In the genomic region with DNA sequence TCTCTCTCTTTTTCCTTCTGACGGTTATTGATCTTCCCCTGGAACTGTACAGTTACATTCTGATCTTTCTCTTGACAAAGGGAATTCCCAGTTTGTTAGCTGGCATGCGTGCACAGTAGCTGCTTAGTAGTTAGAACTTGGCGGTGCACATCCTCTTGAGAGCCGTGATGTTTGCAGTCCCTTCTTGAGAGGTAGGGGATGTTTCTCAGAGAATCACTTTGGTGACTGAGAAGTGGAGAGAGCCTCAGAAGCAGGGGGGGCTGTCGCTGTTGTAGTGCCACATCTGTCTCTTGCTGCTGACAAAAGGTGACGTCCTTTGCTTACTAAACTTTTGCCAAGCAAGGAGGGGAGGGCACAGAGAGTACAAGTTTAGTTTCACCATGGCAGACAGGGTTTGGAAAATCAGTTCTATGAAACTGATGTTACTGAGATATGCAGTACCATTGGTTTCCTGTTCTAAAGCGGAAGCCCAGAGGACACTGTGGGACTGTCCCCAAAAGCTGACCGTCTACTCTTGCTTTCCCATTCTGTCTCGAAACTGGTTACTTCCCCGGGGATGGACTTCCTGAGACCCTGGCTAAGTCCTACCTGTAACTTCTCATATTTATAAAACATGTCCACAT, we compare ENCODE assay signal across 22 mouse cellular contexts.
A peak's percentile ranks its signal among the peaks of the same experiment; 100 is the strongest.
DNase-seq lines count a peak whose midpoint lies in the region; ATAC-seq lines count a peak whose summit lies in the region.
"Had no signal": no experiment of that assay in that cellular context is flagged by ENCODE, and none has a peak within 500 bp of the region (broad histone marks: within the 10 kb centered on the region; RNA-seq: fewer than 3 reads in every experiment).

No protein-coding gene starts in this region.

- H3K27ac ChIP-seq in hindbrain, embryonic 10.5 days: peak overlapping the region; percentile 35
- no peak overlapping the region for H3K27ac ChIP-seq in hindbrain, embryonic 11.5 days (ENCODE audit: low read depth, low read length)
- peak overlapping the region; percentile 9; the same call in 1 of the 2 replicates for H3K27ac ChIP-seq in neural tube, embryonic 13.5 days (replicated peaks)
- no peak overlapping the region for H3K27ac ChIP-seq in neural tube, embryonic 15.5 days (replicated peaks)
- H3K27ac ChIP-seq: hindbrain, embryonic 12.5 days had no signal

- ATAC-seq in hindbrain, embryonic 11.5 days (ENCODE audit: low FRiP score): no peak
- no peak for ATAC-seq in neural tube, embryonic 13.5 days (ENCODE audit: low read depth)
- no peak for ATAC-seq in neural tube, embryonic 15.5 days (ENCODE audit: low FRiP score)
- ATAC-seq: inflammation-experienced regulatory T-cells, adult 6 months had no signal

- H3K4me3 ChIP-seq in hindbrain, embryonic 10.5 days: no peak overlapping the region
- no peak overlapping the region for H3K4me3 ChIP-seq in hindbrain, embryonic 11.5 days (ENCODE audit: low read depth, low read length)
- no peak overlapping the region for H3K4me3 ChIP-seq in neural tube, embryonic 13.5 days
- no peak overlapping the region for H3K4me3 ChIP-seq in neural tube, embryonic 15.5 days (replicated peaks)
- H3K4me3 ChIP-seq: gastrocnemius, adult 2 months; hindbrain, embryonic 12.5 days; lung, embryonic 15.5 days; megakaryocyte, embryonic 14.5 days; stomach, embryonic 15.5 days had no signal

- no peaks in the 10 kb centered on the region for H3K27me3 ChIP-seq in hindbrain, embryonic 10.5 days (ENCODE audit: insufficient read depth, poor library complexity, severe bottlenecking)
- H3K27me3 ChIP-seq in hindbrain, embryonic 11.5 days (ENCODE audit: control insufficient read depth, insufficient read depth, low read length): peaks cover 2% of the 10 kb centered on the region; the same call in 1 of the 2 replicates
- no peaks in the 10 kb centered on the region for H3K27me3 ChIP-seq in neural tube, embryonic 13.5 days
- H3K27me3 ChIP-seq in neural tube, embryonic 15.5 days (replicated peaks): no peaks in the 10 kb centered on the region
- H3K27me3 ChIP-seq: hindbrain, embryonic 12.5 days; lung, embryonic 15.5 days; stomach, embryonic 15.5 days had no signal

- no peak for DNase-seq in hindbrain, embryonic 10.5 days (ENCODE audit: low spot score)
- DNase-seq in hindbrain, embryonic 11.5 days (ENCODE audit: low spot score): no peak
- peak; percentile 32 for DNase-seq in induced T-regulatory cell, adult 2 months (ENCODE audit: low read depth)
- DNase-seq in retina, embryonic 14.5 days (ENCODE audit: low spot score): no peak
- DNase-seq in cerebellum, postnatal 14 days: no peak
- DNase-seq: adrenal gland, adult 8-10 months; B cell, adult 2 months; cerebellum, adult 9-11 months; embryo, embryonic 11 days; gastrocnemius, adult 2 months; kidney, adult 9 months; kidney, postnatal 36 days; thymus, adult 18-20 months; thymus, postnatal 4 days had no signal

- H3K4me1 ChIP-seq in hindbrain, embryonic 10.5 days (replicated peaks): peaks cover 76% of the 10 kb centered on the region
- H3K4me1 ChIP-seq in hindbrain, embryonic 11.5 days (replicated peaks; ENCODE audit: control insufficient read depth, insufficient read depth, low read length): peaks cover 5% of the 10 kb centered on the region
- peaks cover 63% of the 10 kb centered on the region for H3K4me1 ChIP-seq in neural tube, embryonic 13.5 days (replicated peaks)
- peaks cover 25% of the 10 kb centered on the region for H3K4me1 ChIP-seq in neural tube, embryonic 15.5 days

- H3K4me2 ChIP-seq in hindbrain, embryonic 11.5 days (replicated peaks; ENCODE audit: low read depth, low read length): no peak overlapping the region
- no peak overlapping the region for H3K4me2 ChIP-seq in neural tube, embryonic 13.5 days
- no peak overlapping the region for H3K4me2 ChIP-seq in neural tube, embryonic 15.5 days
- H3K4me2 ChIP-seq: hindbrain, embryonic 12.5 days; liver, embryonic 11.5 days; lung, embryonic 15.5 days; stomach, embryonic 15.5 days had no signal

- H3K9me3 ChIP-seq in hindbrain, embryonic 10.5 days: no peaks in the 10 kb centered on the region
- H3K9me3 ChIP-seq in hindbrain, embryonic 11.5 days (ENCODE audit: control insufficient read depth, low read length): no peaks in the 10 kb centered on the region
- no peaks in the 10 kb centered on the region for H3K9me3 ChIP-seq in neural tube, embryonic 13.5 days
- H3K9me3 ChIP-seq in neural tube, embryonic 15.5 days (replicated peaks): no peaks in the 10 kb centered on the region
- H3K9me3 ChIP-seq: hindbrain, embryonic 12.5 days; lung, embryonic 15.5 days; megakaryocyte, embryonic 14.5 days; stomach, embryonic 15.5 days had no signal

- H3K9ac ChIP-seq in hindbrain, embryonic 11.5 days (ENCODE audit: low read depth, low read length): no peak overlapping the region
- no peak overlapping the region for H3K9ac ChIP-seq in neural tube, embryonic 13.5 days
- no peak overlapping the region for H3K9ac ChIP-seq in neural tube, embryonic 15.5 days (replicated peaks)
- H3K9ac ChIP-seq: hindbrain, embryonic 12.5 days; lung, embryonic 15.5 days; stomach, embryonic 15.5 days had no signal

- WGBS in hindbrain, embryonic 10.5 days: 74% methylated on average over 10 of the region's 10 CpGs
- WGBS in hindbrain, embryonic 11.5 days: 73% methylated on average over 10 of the region's 10 CpGs
- WGBS in neural tube, embryonic 13.5 days: 61% methylated on average over 10 of the region's 10 CpGs
- 55% methylated on average over 10 of the region's 10 CpGs for WGBS in neural tube, embryonic 15.5 days

- no peaks in the 10 kb centered on the region for H3K36me3 ChIP-seq in hindbrain, embryonic 10.5 days
- H3K36me3 ChIP-seq in hindbrain, embryonic 11.5 days (ENCODE audit: control insufficient read depth, insufficient read depth, low read length): no peaks in the 10 kb centered on the region
- no peaks in the 10 kb centered on the region for H3K36me3 ChIP-seq in neural tube, embryonic 13.5 days
- H3K36me3 ChIP-seq in neural tube, embryonic 15.5 days: no peaks in the 10 kb centered on the region
- H3K36me3 ChIP-seq: hindbrain, embryonic 12.5 days; lung, embryonic 15.5 days; stomach, embryonic 15.5 days had no signal

Comparison
In these comparisons a context has a peak if more than half of its experiments do, and no peak if none do; other contexts are left out.
1. H3K27ac ChIP-seq: peak in hindbrain, embryonic 10.5 days (single experiment) and neural tube, embryonic 13.5 days (single experiment); none in hindbrain, embryonic 11.5 days (single experiment) and neural tube, embryonic 15.5 days (single experiment).